Mouse (Mus musculus) heart, postnatal 36 days (tissue): ENCODE results near the gene Lck. TPM values are rescaled to one million over a fixed set of nuclear protein-coding genes. Genes with fewer than 3 reads are reported as not detected.

Source experiments
- DNase-seq, 2 experiments: peaks; one replicate each; pipeline ENCODE4 v3.0.0; 2021 to 2022
- intact Hi-C: fragments of 180-260 bp; cut with DNase I; formaldehyde crosslinking; loops from one replicate; pipeline ENCODE4 v1.15.1; 2025
- microRNA-seq, 2 experiments: library from miRNA; unstranded; fragments of <30 nt; microRNA quantifications; one replicate each; pipeline ENCODE4 v1.2.0; 2021; ENCODE audit warnings: borderline number of aligned reads in 2 of 2
- total RNA-seq, 2 experiments: library from RNA; stranded (reverse); gene quantifications; 2 replicates each; pipeline ENCODE4 v1.2.3; 2021

Lck gene
- total RNA-seq, 2 experiments from 2014 or later, result 0.72 to 1.5 TPM

- peak; percentile 79 to 83 for DNase-seq
- intact Hi-C loops, result no loop called here
These were observed 60.2 kb downstream of the Lck start, which contains the start of gene Marcksl1 for GRCm38 (mm10) chr4:129513086-129513767. Marcksl1 (plus strand) TSS chr4:129513581.

- intact Hi-C loops, result no loop called here
- DNase-seq, result no peak
These were observed 61.9 kb downstream of the Lck start for GRCm38 (mm10) chr4:129511413-129512096.

- no peak for DNase-seq
- intact Hi-C loops, result no loop called here
These were observed 62.6 kb downstream of the Lck start for GRCm38 (mm10) chr4:129510723-129511412.

- intact Hi-C loops, result no loop called here
- DNase-seq, result no peak
These were observed 63.8 kb downstream of the Lck start for GRCm38 (mm10) chr4:129509650-129510049.

- DNase-seq, result no peak
- intact Hi-C loops, result no loop called here
These were observed 64.4 kb downstream of the Lck start for GRCm38 (mm10) chr4:129508834-129509600.

GRCm38 (mm10) chr4:129508237-129508515 lies 65.3 kb downstream of the Lck start:
- intact Hi-C loops, result no loop called here
- DNase-seq, result no peak

GRCm38 (mm10) chr4:129507434-129508236 lies 65.8 kb downstream of the Lck start:
- intact Hi-C loops, result no loop called here
- no peak for DNase-seq

GRCm38 (mm10) chr4:129505511-129505910 lies 67.9 kb downstream of the Lck start:
- no peak for DNase-seq
- intact Hi-C loops, result no loop called here

- no peak for DNase-seq
These were observed 70.5 kb downstream of the Lck start for GRCm38 (mm10) chr4:129502901-129503444.

GRCm38 (mm10) chr4:129502327-129502888 lies 71.0 kb downstream of the Lck start:
- intact Hi-C loops, result no loop called here

More at GRCm38 (mm10) chr4:129502901-129503444, 70.5 kb downstream of the Lck start:
- intact Hi-C loops, result no loop called here

GRCm38 (mm10) chr4:129500607-129501566 lies 72.6 kb downstream of the Lck start:
- intact Hi-C loops, result no loop called here
- DNase-seq, result peak; percentile 87 to 91

More at GRCm38 (mm10) chr4:129502327-129502888, 71.0 kb downstream of the Lck start:
- no peak for DNase-seq

- no peak for DNase-seq
- intact Hi-C loops, result no loop called here
These were observed 73.4 kb downstream of the Lck start for GRCm38 (mm10) chr4:129500017-129500416.

- no peak for DNase-seq
- intact Hi-C loops, result loop anchor here (1.0 to 5.0 kb wide), 2 partner anchors 12 to 108 kb away; no protein-coding TSS in a partner anchor
These were observed 74.5 kb downstream of the Lck start for GRCm38 (mm10) chr4:129498941-129499340.

Small RNA genes lying within 50 kb of the gene (microRNA-seq; reads per million reads assigned to microRNA genes)
- 0 reads per million in 2 experiments for gene Mir8119

Other genes with a start within 250 kb of the Lck start
- gene Rbbp4, start 238.3 kb downstream of the Lck start, total RNA-seq, result 10 to 100 TPM; 70.5 to 80.8 TPM
- gene Zbtb8os, start 237.9 kb downstream of the Lck start, total RNA-seq, result 10 to 100 TPM; 22.9 to 27.1 TPM
- 1 to 10 TPM; 3.3 to 4.1 TPM for gene Zbtb8a, start 195.5 kb downstream of the Lck start, total RNA-seq
- gene Zbtb8b, start 132.8 kb downstream of the Lck start, total RNA-seq, result not detected
- 10 to 100 TPM; 50.3 to 53.8 TPM for gene Bsdc1, start 112.1 kb downstream of the Lck start, total RNA-seq
- gene Tssk3, start 82.6 kb downstream of the Lck start, total RNA-seq, result not detected
- gene Fam229a, start 82.5 kb downstream of the Lck start, total RNA-seq, result not detected
- 1 to 10 TPM; 4.4 to 5.7 TPM for gene Marcksl1, start 60.1 kb downstream of the Lck start, total RNA-seq
- gene Hdac1, start 30.9 kb downstream of the Lck start, total RNA-seq, result 10 to 100 TPM; 17.7 to 21.1 TPM
- gene Fam167b, start 4.9 kb upstream of the Lck start, total RNA-seq, result under 1 TPM; 0.46 to 1.00 TPM
- gene Eif3i, start 27.0 kb upstream of the Lck start, total RNA-seq, result 100 to 1,000 TPM; 125 to 129 TPM
- 10 to 100 TPM; 42.7 to 43.6 TPM for gene Tmem234, start 27.0 kb upstream of the Lck start, total RNA-seq
- under 1 TPM; 0.44 to 0.95 TPM for gene Dcdc2b, start 40.6 kb upstream of the Lck start, total RNA-seq
- gene Iqcc, start 45.5 kb upstream of the Lck start, total RNA-seq, result 10 to 100 TPM; 14.4 to 18.7 TPM
- gene Ccdc28b, start 50.3 kb upstream of the Lck start, total RNA-seq, result 10 to 100 TPM; 21.1 to 26.9 TPM
- gene Txlna, start 67.4 kb upstream of the Lck start, total RNA-seq, result 10 to 100 TPM; 23.9 to 32.0 TPM
- 10 to 100 TPM; 63.3 to 73.1 TPM for gene Kpna6, start 99.1 kb upstream of the Lck start, total RNA-seq
- gene Tmem39b, start 123.2 kb upstream of the Lck start, total RNA-seq, result 1 to 10 TPM; 4.1 to 4.7 TPM
- gene Khdrbs1, start 168.7 kb upstream of the Lck start, total RNA-seq, result 10 to 100 TPM; 35.4 to 44.2 TPM
- 100 to 1,000 TPM; 203 to 210 TPM for gene Ptp4a2, start 237.6 kb upstream of the Lck start, total RNA-seq